Mouse (Mus musculus) midbrain, embryonic 12.5 days (tissue): ENCODE data around the gene Cul7. TPM values are rescaled to one million over a fixed set of nuclear protein-coding genes. Genes with fewer than 3 reads are reported as not detected.

Experiments
- ATAC-seq: fragments of 200-750 bp; cut with Nextera tagmentation; 2 replicates; pipeline ENCODE4 v1.8.0; 2017; ENCODE audit warnings: low read depth, moderate TSS enrichment, moderate library complexity; ENCODE audit not compliant: low FRiP score
- H3K27ac ChIP-seq: fragments of 300-500 bp; sonication (generic); replicated peaks from 2 replicates; pipeline ENCODE4 v1.5.1; 2016; ENCODE audit warnings: mild to moderate bottlenecking
- H3K27me3 ChIP-seq: fragments of 300-500 bp; sonication (generic); 2 replicates; pipeline ENCODE4 v1.6.1; 2016; ENCODE audit warnings: mild to moderate bottlenecking
- H3K36me3 ChIP-seq: fragments of 300-500 bp; sonication (generic); 2 replicates; pipeline ENCODE4 v1.6.1; 2016
- H3K4me1 ChIP-seq: fragments of 300-500 bp; sonication (generic); 2 replicates; pipeline ENCODE4 v1.6.1; 2016
- H3K4me2 ChIP-seq: fragments of 300-500 bp; sonication (generic); replicated peaks from 2 replicates; pipeline ENCODE4 v1.6.1; 2016; ENCODE audit warnings: mild to moderate bottlenecking, moderate library complexity
- H3K4me3 ChIP-seq: fragments of 300-500 bp; sonication (generic); 2 replicates; pipeline ENCODE4 v1.5.1; 2016; ENCODE audit warnings: mild to moderate bottlenecking
- H3K9ac ChIP-seq: fragments of 300-500 bp; sonication (generic); replicated peaks from 2 replicates; pipeline ENCODE4 v1.6.1; 2016; ENCODE audit warnings: mild to moderate bottlenecking, moderate library complexity
- H3K9me3 ChIP-seq: fragments of 300-500 bp; sonication (generic); 2 replicates; pipeline ENCODE4 v1.6.1; 2016; ENCODE audit warnings: mild to moderate bottlenecking
- WGBS: fragments of 180-500 bp; shearing (Covaris S2); methylation state at CpG from one replicate; pipeline ENCODE4 v1.1.7; 2016; 5-methylcytosine and 5-hydroxymethylcytosine counted together
- polyA plus RNA-seq: library from polyadenylated mRNA; unstranded; fragments of >200 nt; fragmentation: Nextera tagmentation; extraction: Ambion mirVana; gene quantifications from 2 replicates; pipeline ENCODE4 v1.2.1, GENCODE M21; 2016

Cul7 gene
- polyA plus RNA-seq, 1 experiment from 2014 or later = 49.0 TPM

GRCm38 (mm10) chr17:46629685-46630441 lies 20.3 kb upstream of the Cul7 start:
- peak; percentile 55 for ATAC-seq
- WGBS = 9% methylated on average over 12 of the region's 12 CpGs
- Histone ChIP-seq H3K4me2 (peak overlapping the region; percentile 83), H3K9ac (peak overlapping the region; percentile 47; the same call in 1 of the 2 replicates), H3K27me3 (no peaks in the 10 kb centered on the region), H3K4me1 (peaks cover 31% of the 10 kb centered on the region), H3K36me3 (peaks cover 32% of the 10 kb centered on the region), H3K9me3 (no peaks in the 10 kb centered on the region), H3K27ac (peak overlapping the region; percentile 90), H3K4me3 (peak overlapping the region; percentile 90)

DNA sequence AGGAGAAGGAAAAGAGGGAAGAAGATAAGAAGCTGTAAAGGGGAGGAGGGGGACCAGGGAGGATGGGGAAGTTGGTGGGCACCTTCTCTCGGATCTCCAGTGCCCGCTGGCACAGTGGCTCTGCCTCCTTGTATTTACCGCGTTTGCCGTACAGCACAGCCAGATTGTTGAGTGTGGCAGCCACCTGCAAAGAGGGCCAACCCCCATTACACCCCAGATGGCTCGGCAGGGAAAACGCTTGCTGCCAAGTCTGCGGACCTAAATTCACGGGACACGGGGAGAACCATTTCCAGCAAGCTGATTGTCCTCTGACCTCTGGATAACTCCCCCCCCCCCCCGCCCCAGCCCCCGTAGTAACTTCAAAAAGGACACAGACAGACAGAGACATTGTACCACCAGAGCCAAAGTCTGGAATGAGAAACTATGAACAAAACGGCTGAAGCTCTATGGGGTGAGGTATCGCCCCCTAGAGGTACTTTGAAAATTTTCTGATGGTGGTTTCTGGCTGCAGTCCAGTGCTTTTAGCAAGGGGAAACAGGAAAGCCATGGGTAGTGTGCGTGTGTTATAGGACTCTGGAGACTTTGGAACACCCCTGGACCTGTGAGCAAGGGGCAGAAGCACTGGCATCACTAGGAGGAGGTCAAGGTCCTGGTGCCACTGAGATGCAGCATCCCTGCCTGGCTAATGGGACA lies 13.2 kb upstream of the Cul7 start:
- peaks cover 61% of the 10 kb centered on the region for H3K36me3 ChIP-seq
- WGBS = 31% methylated on average over 15 of the region's 15 CpGs
- ATAC-seq = no peak
- H3K4me1 ChIP-seq = peaks cover 5% of the 10 kb centered on the region; the same call in 1 of the 2 replicates
- H3K27ac ChIP-seq = no peak overlapping the region
- H3K4me2 ChIP-seq = peak overlapping the region; percentile 30; the same call in 1 of the 2 replicates
- H3K4me3 ChIP-seq = no peak overlapping the region
- no peak overlapping the region; the same call in 1 of the 2 replicates for H3K9ac ChIP-seq
- H3K27me3 ChIP-seq = no peaks in the 10 kb centered on the region
- H3K9me3 ChIP-seq = no peaks in the 10 kb centered on the region

GRCm38 (mm10) chr17:46639929-46640328 lies 10.2 kb upstream of the Cul7 start:
- H3K4me3 ChIP-seq = no peak overlapping the region
- no peak overlapping the region for H3K9ac ChIP-seq
- no peak for ATAC-seq
- WGBS = 82% methylated on average over 9 of the region's 9 CpGs
- no peak overlapping the region for H3K27ac ChIP-seq
- no peaks in the 10 kb centered on the region for H3K9me3 ChIP-seq
- no peaks in the 10 kb centered on the region for H3K27me3 ChIP-seq
- H3K4me1 ChIP-seq = peaks cover 14% of the 10 kb centered on the region
- no peak overlapping the region for H3K4me2 ChIP-seq
- H3K36me3 ChIP-seq = peaks cover 46% of the 10 kb centered on the region

GRCm38 (mm10) chr17:46642060-46642459 lies 8.1 kb upstream of the Cul7 start:
- no peak for ATAC-seq

GRCm38 (mm10) chr17:46644152-46644805 lies 5.9 kb upstream of the Cul7 start:
- 87% methylated on average over 12 of the region's 12 CpGs for WGBS
- H3K4me2 ChIP-seq = peak overlapping the region; percentile 94
- H3K36me3 ChIP-seq = peaks cover 41% of the 10 kb centered on the region
- H3K4me1 ChIP-seq = peaks cover 22% of the 10 kb centered on the region
- no peak for ATAC-seq
- H3K9ac ChIP-seq = peak overlapping the region; percentile 77
- H3K27me3 ChIP-seq = no peaks in the 10 kb centered on the region
- H3K4me3 ChIP-seq = peak overlapping the region; percentile 72
- no peak overlapping the region for H3K27ac ChIP-seq
- no peaks in the 10 kb centered on the region for H3K9me3 ChIP-seq

More at GRCm38 (mm10) chr17:46642060-46642459, 8.1 kb upstream of the Cul7 start:
- H3K9me3 ChIP-seq = no peaks in the 10 kb centered on the region
- no peak overlapping the region for H3K4me3 ChIP-seq
- WGBS = 95% methylated on average over 17 of the region's 17 CpGs
- H3K27me3 ChIP-seq = no peaks in the 10 kb centered on the region
- peaks cover 20% of the 10 kb centered on the region for H3K4me1 ChIP-seq
- H3K27ac ChIP-seq = no peak overlapping the region
- H3K9ac ChIP-seq = no peak overlapping the region
- no peak overlapping the region for H3K4me2 ChIP-seq
- peaks cover 36% of the 10 kb centered on the region for H3K36me3 ChIP-seq

DNA sequence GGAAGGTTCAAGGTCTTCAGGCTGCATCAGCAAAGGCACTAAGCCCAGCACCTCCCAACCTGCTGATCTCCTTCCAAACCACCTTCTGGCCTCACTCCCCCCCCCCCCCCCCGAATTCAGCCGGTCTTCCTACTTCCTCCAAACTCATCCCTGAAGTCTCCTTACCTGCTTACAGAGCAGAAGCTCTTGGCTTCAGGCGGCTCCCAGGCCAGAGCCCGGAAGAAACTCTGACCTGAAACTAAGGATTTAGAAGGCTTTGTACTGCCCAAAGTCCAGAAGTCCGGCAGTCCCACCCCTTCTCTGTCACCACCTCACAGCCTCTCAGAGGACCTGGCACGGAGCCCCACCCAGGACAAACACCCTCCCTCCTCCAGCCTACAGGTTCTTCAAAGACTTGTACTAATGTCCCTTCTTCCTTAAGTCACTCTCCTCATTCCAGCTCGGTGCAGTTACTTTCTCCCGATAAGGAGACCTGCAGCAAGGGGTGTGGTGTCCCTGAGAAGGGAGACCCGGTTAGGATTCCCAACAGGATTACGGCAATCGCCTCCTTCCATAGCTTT lies 5.1 kb upstream of the Cul7 start:
- ATAC-seq = peak; percentile 1; the same call in 1 of the 2 replicates
- Histone ChIP-seq H3K27me3 (no peaks in the 10 kb centered on the region), H3K36me3 (peaks cover 35% of the 10 kb centered on the region), H3K4me2 (peak overlapping the region; percentile 94), H3K9ac (peak overlapping the region; percentile 77), H3K4me3 (peak overlapping the region; percentile 72), H3K9me3 (no peaks in the 10 kb centered on the region), H3K4me1 (peaks cover 29% of the 10 kb centered on the region), H3K27ac (peak overlapping the region; percentile 49; the same call in 1 of the 2 replicates)
- WGBS = 7% methylated on average over 10 of the region's 11 CpGs

DNA sequence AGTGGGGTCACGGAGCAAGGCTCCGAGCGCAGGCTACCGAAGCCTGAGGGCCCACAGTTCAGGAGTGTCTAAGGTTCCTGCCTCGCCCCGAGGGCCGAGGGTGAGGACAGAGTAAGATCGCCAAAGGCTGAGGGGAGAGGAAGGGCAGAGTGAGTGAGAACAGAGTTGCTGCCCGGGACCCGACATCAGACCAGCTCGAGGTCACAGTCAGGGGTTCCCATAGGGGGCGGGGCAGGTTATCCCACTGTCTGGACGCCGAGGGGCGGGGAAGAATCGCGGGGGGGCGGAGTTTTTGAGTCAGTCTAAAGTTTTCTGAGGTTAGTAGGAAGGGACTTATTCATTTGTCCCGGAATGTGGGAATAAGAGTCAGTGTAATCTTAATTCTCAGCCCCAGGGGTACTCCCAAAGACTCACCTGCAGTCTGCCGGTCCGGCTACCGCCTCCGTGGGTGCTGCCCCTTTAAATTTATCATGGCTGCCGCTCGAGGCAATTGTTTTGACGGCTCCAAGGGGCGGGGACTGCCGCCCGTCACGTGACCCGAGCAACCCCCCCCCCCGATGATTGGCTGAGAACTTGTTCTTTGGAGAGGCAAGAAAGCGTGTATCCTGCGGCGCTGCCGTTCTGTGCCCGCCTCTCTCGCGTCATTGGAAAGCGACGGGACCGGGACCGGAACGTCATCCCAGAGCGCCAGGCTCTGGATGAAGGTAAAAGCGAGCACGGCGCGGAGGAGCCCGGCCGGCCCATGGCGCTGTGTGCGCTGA lies 4.4 kb upstream of the Cul7 start, which contains the start of the genes Klc4 and Mrpl2:
TSS of gene Klc4 (minus strand) at position 462 of the 761 bp plus-strand sequence.
TSS of gene Mrpl2 (plus strand) at position 669 of the 761 bp plus-strand sequence.
- H3K9me3 ChIP-seq = no peaks in the 10 kb centered on the region
- H3K27me3 ChIP-seq = no peaks in the 10 kb centered on the region
- H3K27ac ChIP-seq = peak within 1 kb of the TSS; percentile 73
- ATAC-seq = peak; percentile 69
- H3K4me1 ChIP-seq = peaks cover 32% of the 10 kb centered on the region
- H3K9ac ChIP-seq = peak within 1 kb of the TSS; percentile 77
- H3K4me2 ChIP-seq = peak within 1 kb of the TSS; percentile 94
- under 1% methylated on average over 53 of the region's 53 CpGs for WGBS
- H3K36me3 ChIP-seq = peaks cover 27% of the 10 kb centered on the region
- H3K4me3 ChIP-seq = peak within 1 kb of the TSS; percentile 72

DNA sequence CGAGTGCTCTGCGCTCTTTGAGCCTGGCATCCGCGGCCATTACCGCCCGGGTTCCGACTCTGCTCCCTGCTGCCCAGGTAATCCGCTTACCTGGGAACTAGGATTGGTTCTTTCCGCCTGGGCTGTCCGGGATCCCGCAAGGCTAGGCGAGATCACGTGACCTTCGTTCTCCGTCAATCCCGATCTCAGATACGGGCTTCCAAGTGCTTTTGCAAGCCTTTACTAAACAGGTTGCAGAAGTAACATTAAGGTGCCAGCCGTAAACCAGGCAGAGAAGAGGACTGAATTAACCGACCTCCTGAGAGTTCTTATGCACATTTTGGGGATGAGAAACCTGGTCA lies 3.8 kb upstream of the Cul7 start:
- Histone ChIP-seq H3K9me3 (no peaks in the 10 kb centered on the region), H3K4me2 (peak overlapping the region; percentile 94), H3K9ac (peak overlapping the region; percentile 66), H3K4me3 (peak overlapping the region; percentile 72), H3K4me1 (peaks cover 37% of the 10 kb centered on the region), H3K27me3 (no peaks in the 10 kb centered on the region), H3K36me3 (peaks cover 22% of the 10 kb centered on the region), H3K27ac (peak overlapping the region; percentile 73)
- WGBS = under 1% methylated on average over 19 of the region's 19 CpGs
- ATAC-seq = no peak

DNA sequence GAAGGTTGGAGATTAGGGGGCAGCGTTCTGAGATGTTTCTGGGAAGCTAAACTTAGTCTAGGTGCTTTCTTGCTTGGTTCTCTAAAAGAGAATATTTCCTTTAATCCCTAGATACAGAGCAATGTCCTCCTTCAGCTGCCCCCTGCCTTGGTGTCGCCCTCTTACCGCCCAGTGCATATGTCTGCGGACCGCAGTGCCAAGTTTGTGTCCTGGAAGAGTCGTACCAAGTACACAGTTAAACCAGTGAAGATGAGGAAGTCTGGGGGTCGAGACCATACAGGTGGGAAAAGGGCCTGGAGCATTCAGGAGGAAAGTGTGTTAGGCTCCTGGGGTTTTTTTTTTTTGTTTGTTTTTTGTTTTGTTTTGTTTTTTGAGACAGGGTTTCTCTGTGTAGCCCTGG lies 2.9 kb upstream of the Cul7 start:
- Histone ChIP-seq H3K9me3 (no peaks in the 10 kb centered on the region), H3K27ac (no peak overlapping the region), H3K4me3 (peak overlapping the region; percentile 72; the same call in 1 of the 2 replicates), H3K27me3 (no peaks in the 10 kb centered on the region), H3K36me3 (peaks cover 12% of the 10 kb centered on the region), H3K9ac (0 out of 2 replicates have a peak overlapping the region, but pooled peaks have one; percentile 66), H3K4me2 (peak overlapping the region; percentile 94; the same call in 1 of the 2 replicates), H3K4me1 (peaks cover 47% of the 10 kb centered on the region)
- no peak for ATAC-seq
- WGBS = 91% methylated on average over 7 of the region's 7 CpGs

- peaks cover 50% of the 10 kb centered on the region for H3K4me1 ChIP-seq
- H3K9ac ChIP-seq = 0 out of 2 replicates have a peak overlapping the region, but pooled peaks have one; percentile 1
- H3K27me3 ChIP-seq = no peaks in the 10 kb centered on the region
- H3K4me3 ChIP-seq = no peak overlapping the region
- no peak overlapping the region for H3K4me2 ChIP-seq
- H3K36me3 ChIP-seq = peaks cover 18% of the 10 kb centered on the region
- WGBS = 89% methylated on average over 9 of the region's 9 CpGs
- H3K27ac ChIP-seq = no peak overlapping the region
- no peaks in the 10 kb centered on the region for H3K9me3 ChIP-seq
- ATAC-seq = no peak
Observed at GRCm38 (mm10) chr17:46648436-46648835, 1.7 kb upstream of the Cul7 start.

DNA sequence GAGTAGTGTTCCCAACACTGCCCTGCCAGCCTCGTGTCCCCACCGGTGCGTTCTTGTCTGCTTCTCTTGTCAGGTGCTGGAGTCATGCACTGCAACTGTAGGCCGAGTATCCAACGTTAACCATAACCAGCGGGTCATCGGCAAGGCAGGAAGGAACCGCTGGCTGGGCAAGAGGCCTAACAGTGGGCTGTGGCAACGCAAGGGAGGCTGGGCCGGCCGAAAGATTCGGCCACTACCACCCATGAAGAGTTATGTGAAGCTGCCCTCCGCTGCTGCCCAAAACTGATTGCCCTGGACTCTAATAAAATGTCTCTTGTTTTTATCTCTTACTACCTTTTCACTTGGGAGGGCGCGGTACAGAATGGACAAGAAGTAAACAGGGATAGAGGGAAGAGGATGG lies 326 bp upstream of the Cul7 start:
- Histone ChIP-seq H3K27ac (peak overlapping the region; percentile 90), H3K9me3 (no peaks in the 10 kb centered on the region), H3K4me2 (peak overlapping the region; percentile 86), H3K27me3 (no peaks in the 10 kb centered on the region), H3K4me3 (peak overlapping the region; percentile 69), H3K36me3 (peaks cover 32% of the 10 kb centered on the region), H3K9ac (peak overlapping the region; percentile 91), H3K4me1 (peaks cover 43% of the 10 kb centered on the region)
- no peak for ATAC-seq
- 38% methylated on average over 15 of the region's 15 CpGs for WGBS
